Mouse (Mus musculus): ENCODE data around the gene Spc24. TPM values are rescaled to one million over a fixed set of nuclear protein-coding genes. Genes with fewer than 3 reads are reported as not detected.
"Not testable (repeated sequence)": the region's sequence is repeated elsewhere in the genome, so short reads cannot be mapped to it uniquely, and the experiment has no call there.

Spc24 gene
- polyA plus RNA-seq, 1 experiment from 2014 or later: 106 TPM

- Histone ChIP-seq H3K9ac (ENCODE audit: low read depth, low read length) (peak overlapping the region; percentile 90), H3K4me2 (ENCODE audit: low read depth, low read length) (peak overlapping the region; percentile 81), H3K27me3 (replicated peaks; ENCODE audit: control insufficient read depth, insufficient read depth, low read length) (no peaks in the 10 kb centered on the region), H3K36me3 (ENCODE audit: control insufficient read depth, insufficient read depth, low read length) (peaks cover 19% of the 10 kb centered on the region), H3K4me3 (ENCODE audit: low read length) (peak overlapping the region; percentile 84), H3K9me3 (ENCODE audit: control insufficient read depth, low read length) (no peaks in the 10 kb centered on the region), H3K27ac (ENCODE audit: low read length) (peak overlapping the region; percentile 94), H3K4me1 (ENCODE audit: control insufficient read depth, insufficient read depth, low read length) (peaks cover 14% of the 10 kb centered on the region)
- ATAC-seq: peak; percentile 68
- 1% methylated on average over 26 of the region's 26 CpGs for WGBS
Observed at GRCm38 (mm10) chr9:21797921-21798344, 37.8 kb upstream of the Spc24 start.

GRCm38 (mm10) chr9:21796919-21797318 lies 36.8 kb upstream of the Spc24 start:
- Histone ChIP-seq H3K4me2 (ENCODE audit: low read depth, low read length) (peak overlapping the region; percentile 81), H3K9ac (ENCODE audit: low read depth, low read length) (peak overlapping the region; percentile 57), H3K27ac (ENCODE audit: low read length) (peak overlapping the region; percentile 94), H3K4me3 (ENCODE audit: low read length) (peak overlapping the region; percentile 84), H3K4me1 (ENCODE audit: control insufficient read depth, insufficient read depth, low read length) (peaks cover 23% of the 10 kb centered on the region), H3K36me3 (ENCODE audit: control insufficient read depth, insufficient read depth, low read length) (peaks cover 21% of the 10 kb centered on the region), H3K9me3 (ENCODE audit: control insufficient read depth, low read length) (no peaks in the 10 kb centered on the region), H3K27me3 (replicated peaks; ENCODE audit: control insufficient read depth, insufficient read depth, low read length) (no peaks in the 10 kb centered on the region)
- WGBS: 67% methylated on average over 3 of the region's 3 CpGs
- no peak for ATAC-seq

GRCm38 (mm10) chr9:21796259-21796658 lies 36.2 kb upstream of the Spc24 start:
- H3K36me3 ChIP-seq (ENCODE audit: control insufficient read depth, insufficient read depth, low read length): peaks cover 17% of the 10 kb centered on the region
- 34% methylated on average over 3 of the region's 3 CpGs for WGBS
- no peak for ATAC-seq

GRCm38 (mm10) chr9:21795579-21795978 lies 35.5 kb upstream of the Spc24 start:
- WGBS: 66% methylated on average over 5 of the region's 5 CpGs

More at GRCm38 (mm10) chr9:21796259-21796658, 36.2 kb upstream of the Spc24 start:
- peak overlapping the region; percentile 84 for H3K4me3 ChIP-seq (ENCODE audit: low read length)
- peak overlapping the region; percentile 57 for H3K9ac ChIP-seq (ENCODE audit: low read depth, low read length)
- H3K4me2 ChIP-seq (ENCODE audit: low read depth, low read length): peak overlapping the region; percentile 81
- H3K27ac ChIP-seq (ENCODE audit: low read length): peak overlapping the region; percentile 77
- H3K9me3 ChIP-seq (ENCODE audit: control insufficient read depth, low read length): no peaks in the 10 kb centered on the region
- H3K27me3 ChIP-seq (replicated peaks; ENCODE audit: control insufficient read depth, insufficient read depth, low read length): no peaks in the 10 kb centered on the region
- H3K4me1 ChIP-seq (ENCODE audit: control insufficient read depth, insufficient read depth, low read length): peaks cover 25% of the 10 kb centered on the region

GRCm38 (mm10) chr9:21794925-21795324 lies 34.8 kb upstream of the Spc24 start:
- Histone ChIP-seq H3K36me3 (ENCODE audit: control insufficient read depth, insufficient read depth, low read length) (peaks cover 17% of the 10 kb centered on the region), H3K9me3 (ENCODE audit: control insufficient read depth, low read length) (no peaks in the 10 kb centered on the region), H3K4me2 (ENCODE audit: low read depth, low read length) (no peak overlapping the region), H3K4me3 (ENCODE audit: low read length) (no peak overlapping the region), H3K9ac (ENCODE audit: low read depth, low read length) (no peak overlapping the region), H3K4me1 (ENCODE audit: control insufficient read depth, insufficient read depth, low read length) (peaks cover 25% of the 10 kb centered on the region), H3K27ac (ENCODE audit: low read length) (no peak overlapping the region), H3K27me3 (replicated peaks; ENCODE audit: control insufficient read depth, insufficient read depth, low read length) (no peaks in the 10 kb centered on the region)
- WGBS: 90% methylated on average over 25 of the region's 25 CpGs
- ATAC-seq: no peak

More at GRCm38 (mm10) chr9:21795579-21795978, 35.5 kb upstream of the Spc24 start:
- Histone ChIP-seq H3K9me3 (ENCODE audit: control insufficient read depth, low read length) (no peaks in the 10 kb centered on the region), H3K4me2 (ENCODE audit: low read depth, low read length) (peak overlapping the region; percentile 81; the same call in 1 of the 2 replicates), H3K4me3 (ENCODE audit: low read length) (no peak overlapping the region), H3K4me1 (ENCODE audit: control insufficient read depth, insufficient read depth, low read length) (peaks cover 25% of the 10 kb centered on the region), H3K27me3 (replicated peaks; ENCODE audit: control insufficient read depth, insufficient read depth, low read length) (no peaks in the 10 kb centered on the region), H3K36me3 (ENCODE audit: control insufficient read depth, insufficient read depth, low read length) (peaks cover 17% of the 10 kb centered on the region), H3K27ac (ENCODE audit: low read length) (no peak overlapping the region), H3K9ac (ENCODE audit: low read depth, low read length) (peak overlapping the region; percentile 57; the same call in 1 of the 2 replicates)
- ATAC-seq: no peak

DNA sequence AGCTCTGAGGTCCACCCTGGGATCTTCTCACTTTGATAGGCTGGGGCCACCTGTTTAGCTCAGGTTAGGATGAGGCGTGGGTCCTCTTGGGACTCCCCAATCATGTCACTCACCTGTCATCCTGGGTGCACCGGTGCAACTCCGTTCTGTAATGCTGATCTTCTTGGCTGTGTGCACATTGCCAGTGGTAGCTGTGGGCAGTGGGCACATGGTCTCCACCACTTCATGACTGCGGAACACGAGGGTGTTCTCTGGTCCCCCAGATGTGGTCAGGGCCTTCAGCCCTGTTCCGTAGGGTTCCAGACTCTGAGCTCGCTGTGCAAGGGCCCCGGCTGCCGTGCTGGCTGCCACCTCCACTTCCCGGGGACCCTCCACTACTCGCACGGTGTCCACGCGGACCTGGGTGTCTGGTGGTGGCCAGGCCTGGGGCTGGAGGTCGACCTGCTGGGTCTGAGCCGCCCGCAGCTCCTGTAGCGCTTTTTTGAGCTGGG lies 34.3 kb upstream of the Spc24 start:
- Histone ChIP-seq H3K9me3 (ENCODE audit: control insufficient read depth, low read length) (no peaks in the 10 kb centered on the region), H3K27me3 (replicated peaks; ENCODE audit: control insufficient read depth, insufficient read depth, low read length) (no peaks in the 10 kb centered on the region), H3K36me3 (ENCODE audit: control insufficient read depth, insufficient read depth, low read length) (peaks cover 17% of the 10 kb centered on the region), H3K27ac (ENCODE audit: low read length) (no peak overlapping the region), H3K4me3 (ENCODE audit: low read length) (no peak overlapping the region), H3K4me2 (ENCODE audit: low read depth, low read length) (no peak overlapping the region), H3K4me1 (ENCODE audit: control insufficient read depth, insufficient read depth, low read length) (peaks cover 25% of the 10 kb centered on the region), H3K9ac (ENCODE audit: low read depth, low read length) (no peak overlapping the region)
- ATAC-seq: no peak
- WGBS: 95% methylated on average over 18 of the region's 18 CpGs

DNA sequence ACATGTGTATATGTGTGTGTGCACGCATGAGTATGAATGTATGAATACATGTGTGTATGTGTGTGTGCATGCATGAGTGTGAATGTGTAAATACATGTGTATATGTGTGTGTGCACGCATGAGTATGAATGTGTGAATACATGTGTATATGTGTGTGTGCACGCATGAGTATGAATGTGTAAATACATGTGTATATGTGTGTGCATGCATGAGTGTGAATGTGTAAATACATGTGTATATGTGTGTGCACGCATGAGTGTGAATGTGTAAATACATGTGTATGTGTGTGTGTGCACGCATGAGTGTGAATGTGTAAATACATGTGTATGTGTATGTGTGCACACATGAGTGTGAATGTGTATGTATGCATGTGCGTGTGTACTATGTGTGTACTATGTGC lies 33.4 kb upstream of the Spc24 start:
- H3K9ac ChIP-seq (ENCODE audit: low read depth, low read length); H3K9me3 ChIP-seq (ENCODE audit: control insufficient read depth, low read length); H3K4me3 ChIP-seq (ENCODE audit: low read length); H3K27ac ChIP-seq (ENCODE audit: low read length); H3K4me2 ChIP-seq (ENCODE audit: low read depth, low read length); H3K27me3 ChIP-seq (replicated peaks; ENCODE audit: control insufficient read depth, insufficient read depth, low read length); ATAC-seq: not testable (repeated sequence)
- Histone ChIP-seq H3K36me3 (ENCODE audit: control insufficient read depth, insufficient read depth, low read length) (peaks cover 17% of the 10 kb centered on the region), H3K4me1 (ENCODE audit: control insufficient read depth, insufficient read depth, low read length) (peaks cover 25% of the 10 kb centered on the region)
- WGBS: 93% methylated on average over 6 of the region's 6 CpGs

GRCm38 (mm10) chr9:21792644-21793043 lies 32.5 kb upstream of the Spc24 start:
- Histone ChIP-seq H3K4me1 (ENCODE audit: control insufficient read depth, insufficient read depth, low read length) (peaks cover 29% of the 10 kb centered on the region), H3K4me2 (ENCODE audit: low read depth, low read length) (peak overlapping the region; percentile 31), H3K27me3 (replicated peaks; ENCODE audit: control insufficient read depth, insufficient read depth, low read length) (no peaks in the 10 kb centered on the region), H3K4me3 (ENCODE audit: low read length) (no peak overlapping the region), H3K27ac (ENCODE audit: low read length) (no peak overlapping the region), H3K36me3 (ENCODE audit: control insufficient read depth, insufficient read depth, low read length) (peaks cover 17% of the 10 kb centered on the region), H3K9me3 (ENCODE audit: control insufficient read depth, low read length) (no peaks in the 10 kb centered on the region), H3K9ac (ENCODE audit: low read depth, low read length) (peak overlapping the region; percentile 30)
- ATAC-seq: no peak
- 48% methylated on average over 8 of the region's 8 CpGs for WGBS

- ATAC-seq: peak; percentile 63
- 59% methylated on average over 8 of the region's 8 CpGs for WGBS
- peak overlapping the region; percentile 8 for H3K27ac ChIP-seq (ENCODE audit: low read length)
- H3K9me3 ChIP-seq (ENCODE audit: control insufficient read depth, low read length): no peaks in the 10 kb centered on the region
- H3K4me1 ChIP-seq (ENCODE audit: control insufficient read depth, insufficient read depth, low read length): peaks cover 33% of the 10 kb centered on the region
- no peak overlapping the region for H3K4me3 ChIP-seq (ENCODE audit: low read length)
- H3K27me3 ChIP-seq (replicated peaks; ENCODE audit: control insufficient read depth, insufficient read depth, low read length): no peaks in the 10 kb centered on the region
- H3K4me2 ChIP-seq (ENCODE audit: low read depth, low read length): no peak overlapping the region
- H3K9ac ChIP-seq (ENCODE audit: low read depth, low read length): peak overlapping the region; percentile 6; the same call in 1 of the 2 replicates
- H3K36me3 ChIP-seq (ENCODE audit: control insufficient read depth, insufficient read depth, low read length): peaks cover 17% of the 10 kb centered on the region
Observed at GRCm38 (mm10) chr9:21791861-21792260, 31.8 kb upstream of the Spc24 start.

- no peak for ATAC-seq
- Histone ChIP-seq H3K4me1 (ENCODE audit: control insufficient read depth, insufficient read depth, low read length) (peaks cover 31% of the 10 kb centered on the region), H3K27ac (ENCODE audit: low read length) (no peak overlapping the region), H3K36me3 (ENCODE audit: control insufficient read depth, insufficient read depth, low read length) (peaks cover 13% of the 10 kb centered on the region), H3K9me3 (ENCODE audit: control insufficient read depth, low read length) (no peaks in the 10 kb centered on the region), H3K4me3 (ENCODE audit: low read length) (no peak overlapping the region), H3K9ac (ENCODE audit: low read depth, low read length) (no peak overlapping the region), H3K4me2 (ENCODE audit: low read depth, low read length) (no peak overlapping the region), H3K27me3 (replicated peaks; ENCODE audit: control insufficient read depth, insufficient read depth, low read length) (no peaks in the 10 kb centered on the region)
- WGBS: 70% methylated on average over 9 of the region's 9 CpGs
Observed at GRCm38 (mm10) chr9:21788234-21788633, 28.1 kb upstream of the Spc24 start.

Data from intestine, embryonic 16.5 days (tissue).